Mouse (Mus musculus) olfactory bulb, adult 2 months (tissue): ENCODE data around the gene Parpbp.

Experiments
- CTCF ChIP-seq: fragments of 200-500 bp; IDR thresholded peaks from 2 replicates; pipeline ENCODE4 v1.5.1; 2012; ENCODE audit warnings: low read depth, mild to moderate bottlenecking, low read length, moderate library complexity; ENCODE audit not compliant: insufficient read depth
- POLR2A ChIP-seq: fragments of 200-500 bp; IDR thresholded peaks from 2 replicates; pipeline ENCODE4 v1.6.1; 2012; ENCODE audit warnings: mild to moderate bottlenecking, low read depth, low read length, moderate library complexity; ENCODE audit not compliant: insufficient read depth

DNA sequence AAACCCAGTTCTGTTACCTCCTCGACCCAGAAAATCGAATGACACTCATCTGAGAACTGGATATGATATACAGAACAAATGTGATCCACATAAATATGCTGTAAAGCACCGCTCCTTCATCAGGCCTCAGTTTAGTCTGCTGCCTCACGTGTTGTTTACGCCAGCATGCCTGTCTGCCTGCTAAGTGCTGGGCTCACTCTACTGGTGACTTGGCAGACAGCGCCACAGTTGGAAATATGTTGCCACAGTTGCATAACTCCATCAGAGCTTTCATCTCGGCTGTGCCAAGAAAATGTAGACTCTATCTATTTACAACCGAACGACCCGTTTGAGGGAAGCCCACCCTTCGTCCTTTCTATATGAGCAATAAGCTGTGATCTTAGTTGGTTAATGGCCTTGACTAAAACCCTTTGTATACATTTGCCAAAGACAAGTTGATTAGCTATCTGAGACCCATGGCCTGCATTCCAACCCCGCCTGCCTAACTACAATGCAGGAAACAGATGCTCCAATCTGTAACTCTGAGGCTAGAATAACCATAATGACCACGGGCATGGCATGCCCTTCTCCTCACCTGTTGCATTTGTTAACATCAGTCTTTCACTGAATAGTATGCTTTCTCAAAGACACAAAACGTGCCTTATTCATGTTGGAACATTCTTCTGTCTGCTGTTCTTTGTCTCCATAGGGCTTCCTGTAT lies 89.6 kb downstream of the Parpbp start:
- no peak for TF ChIP-seq CTCF
- no peak for TF ChIP-seq POLR2A
